Mouse (Mus musculus) embryonic facial prominence, embryonic 10.5 days (tissue): ENCODE measurements around the gene Ski. TPM values are rescaled to one million over a fixed set of nuclear protein-coding genes. Genes with fewer than 3 reads are reported as not detected.

ENCODE experiments used
- DNase-seq: peaks from one replicate; pipeline ENCODE4 v3.0.0-alpha.2; 2017; ENCODE audit warnings: low spot score
- H3K27ac ChIP-seq: fragments of 300-500 bp; sonication (generic); replicated peaks from 2 replicates; pipeline ENCODE4 v1.5.1; 2016; ENCODE audit warnings: mild to moderate bottlenecking
- H3K27me3 ChIP-seq: fragments of 300-500 bp; sonication (generic); replicated peaks from 2 replicates; pipeline ENCODE4 v1.6.1; 2016; ENCODE audit warnings: low read depth, mild to moderate bottlenecking; ENCODE audit not compliant: poor library complexity, severe bottlenecking
- H3K36me3 ChIP-seq: fragments of 300-500 bp; sonication (generic); replicated peaks from 2 replicates; pipeline ENCODE4 v1.6.1; 2016; ENCODE audit warnings: mild to moderate bottlenecking, moderate library complexity
- H3K4me1 ChIP-seq: fragments of 300-500 bp; sonication (generic); 2 replicates; pipeline ENCODE4 v1.6.1; 2016
- H3K4me3 ChIP-seq: fragments of 300-500 bp; sonication (generic); 2 replicates; pipeline ENCODE4 v1.5.1; 2016; ENCODE audit warnings: mild to moderate bottlenecking, moderate library complexity
- H3K9me3 ChIP-seq: fragments of 300-500 bp; sonication (generic); 2 replicates; pipeline ENCODE4 v1.6.1; 2016; ENCODE audit warnings: mild to moderate bottlenecking
- WGBS: fragments of 180-500 bp; shearing (Covaris S2); methylation state at CpG from one replicate; pipeline ENCODE4 v1.1.7; 2016; 5-methylcytosine and 5-hydroxymethylcytosine counted together
- polyA plus RNA-seq: library from polyadenylated mRNA; unstranded; fragments of >200 nt; fragmentation: Nextera tagmentation; extraction: Ambion mirVana; gene quantifications from 2 replicates; pipeline ENCODE4 v1.2.1, GENCODE M21; 2016

Ski gene
- polyA plus RNA-seq, 1 experiment from 2014 or later, result 10.7 TPM

GRCm38 (mm10) chr4:155109471-155109870 is 112.9 kb downstream of the Ski start:
- no peaks in the 10 kb centered on the region for H3K9me3 ChIP-seq
- H3K27me3 ChIP-seq, result no peaks in the 10 kb centered on the region
- DNase-seq, result no peak
- WGBS, result 92% methylated on average over 5 of the region's 5 CpGs
- no peak overlapping the region for H3K4me3 ChIP-seq
- no peak overlapping the region for H3K27ac ChIP-seq
- peaks cover 10% of the 10 kb centered on the region for H3K4me1 ChIP-seq
- no peaks in the 10 kb centered on the region for H3K36me3 ChIP-seq

GRCm38 (mm10) chr4:155107886-155108285 is 114.5 kb downstream of the Ski start:
- no peaks in the 10 kb centered on the region for H3K9me3 ChIP-seq
- H3K27me3 ChIP-seq, result no peaks in the 10 kb centered on the region
- no peak for DNase-seq
- no peaks in the 10 kb centered on the region for H3K36me3 ChIP-seq
- H3K4me3 ChIP-seq, result no peak overlapping the region
- H3K27ac ChIP-seq, result no peak overlapping the region
- no peaks in the 10 kb centered on the region for H3K4me1 ChIP-seq
- 96% methylated on average over 4 of the region's 4 CpGs for WGBS

Other genes starting within 250 kb of the Ski start
- gene Plch2, start 165.8 kb downstream of the Ski start, polyA plus RNA-seq, result 2.0 and 3.5 TPM in 2 replicates
- 19.0 and 22.2 TPM in 2 replicates for gene Pex10, start 155.6 kb downstream of the Ski start, polyA plus RNA-seq
- gene Rer1, start 136.2 kb downstream of the Ski start, polyA plus RNA-seq, result 128 and 134 TPM in 2 replicates
- gene Morn1, start 136.0 kb downstream of the Ski start, polyA plus RNA-seq, result 4.3 and 5.4 TPM in 2 replicates
- 99.6 and 100 TPM in 2 replicates for gene Faap20, start 27.2 kb upstream of the Ski start, polyA plus RNA-seq
- 12.4 and 13.7 TPM in 2 replicates for gene Prkcz, start 138.8 kb upstream of the Ski start, polyA plus RNA-seq
- gene Gabrd, start 175.5 kb upstream of the Ski start, polyA plus RNA-seq, result not detected in 2 replicates
- 6.7 and 7.3 TPM in 2 replicates for gene Cfap74, start 186.6 kb upstream of the Ski start, polyA plus RNA-seq
- 0.16 TPM in 1 of 2 replicates, not detected in the other for gene Tmem52, start 246.5 kb upstream of the Ski start, polyA plus RNA-seq